Mouse (Mus musculus) liver, embryonic 14 days (tissue): ENCODE measurements around the gene Yeats4. TPM values are rescaled to one million over a fixed set of nuclear protein-coding genes. Genes with fewer than 3 reads are reported as not detected.

Experiments used
- polyA plus RNA-seq: library from polyadenylated mRNA; depleted of rRNA; stranded (reverse); fragments of >200 nt; gene quantifications from 2 replicates; pipeline ENCODE4 v1.2.3, GENCODE M21; 2012; rRNA removed

Gene Yeats4
- polyA plus RNA-seq = 40.6 and 41.2 TPM in 2 replicates

DNA sequence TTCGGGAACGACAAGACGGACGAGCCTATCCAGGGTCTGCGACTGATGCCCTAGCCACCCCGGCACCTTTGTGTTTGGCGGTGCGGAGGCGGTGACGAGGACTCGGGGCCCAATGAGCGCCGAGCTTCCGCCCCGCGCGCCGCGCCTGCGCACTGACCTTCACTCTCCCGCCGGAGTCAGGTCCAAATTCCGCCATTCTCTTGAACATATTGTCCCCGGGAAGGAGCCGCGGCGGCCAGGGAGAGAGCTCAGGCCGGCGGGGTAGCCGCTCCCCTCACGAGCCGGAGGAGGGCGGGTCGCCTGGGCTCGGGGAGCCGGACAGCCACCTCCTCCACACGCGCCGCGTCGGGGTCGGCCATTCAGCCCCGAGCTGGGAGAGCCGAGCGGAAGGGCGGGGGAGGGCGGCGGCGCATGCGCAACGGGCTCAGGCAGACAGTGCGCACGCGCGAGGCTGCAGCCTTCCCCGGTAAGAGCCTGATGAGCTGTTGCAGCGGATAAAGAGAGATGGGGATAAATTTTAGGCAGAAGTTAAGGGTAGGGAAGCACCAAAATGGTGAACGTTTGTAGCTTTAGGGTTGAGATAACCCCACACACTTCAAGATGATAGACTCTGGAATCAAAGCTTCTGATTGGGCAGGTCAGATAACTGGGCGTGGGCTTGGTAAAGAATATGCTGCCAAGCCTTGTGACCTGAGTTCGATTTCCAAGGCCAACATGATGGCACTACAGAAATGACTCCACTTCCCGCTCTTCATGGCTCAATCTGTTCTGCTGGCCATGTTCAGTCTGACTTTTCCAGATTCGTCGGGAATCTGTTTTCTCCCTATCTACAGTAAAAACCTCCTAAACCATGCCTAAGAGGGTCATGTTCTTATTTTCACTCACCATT lies at the start of gene Yeats4:
Gene Yeats4 (minus strand): TSS at position 406 of the 889 bp plus-strand sequence.

DNA sequence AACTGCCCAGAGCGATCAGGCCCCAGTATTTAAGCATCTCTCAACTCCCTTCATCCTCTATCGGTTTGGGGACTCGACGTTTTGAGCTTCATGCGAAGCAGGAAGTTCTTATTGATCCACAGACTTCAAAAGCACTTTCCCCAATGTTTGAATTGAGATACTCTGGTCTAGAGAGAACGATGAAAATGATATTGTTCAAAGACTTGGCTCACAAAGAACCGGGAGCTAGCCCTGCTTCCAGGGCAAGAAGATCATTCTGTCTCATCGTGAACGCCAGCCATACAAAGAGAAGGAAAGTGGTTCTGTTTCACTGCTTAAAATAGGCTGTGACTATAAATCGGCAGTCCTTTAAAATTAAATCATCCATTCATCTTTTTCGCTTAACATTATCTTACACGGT lies 14.3 kb upstream of the Yeats4 start, which contains the start of gene 9530003J23Rik:
Gene 9530003J23Rik (minus strand): TSS at position 101 of the 400 bp plus-strand sequence.

Other genes starting within 250 kb of the Yeats4 start
- 0.06 TPM in 1 of 2 replicates, not detected in the other for gene Best3, start 238.2 kb downstream of the Yeats4 start, polyA plus RNA-seq
- gene Lrrc10, start 179.2 kb downstream of the Yeats4 start, polyA plus RNA-seq = not detected in 2 replicates
- 134 and 153 TPM in 2 replicates for gene Cct2, start 160.7 kb downstream of the Yeats4 start, polyA plus RNA-seq
- 9.0 and 9.6 TPM in 2 replicates for gene Frs2, start 76.0 kb downstream of the Yeats4 start, polyA plus RNA-seq
- gene 9530003J23Rik, start 14.2 kb upstream of the Yeats4 start, polyA plus RNA-seq = not detected in 2 replicates
- gene Lyz2, start 57.8 kb upstream of the Yeats4 start, polyA plus RNA-seq = 73.4 and 103 TPM in 2 replicates
- 0.03 TPM in 2 replicates for gene Lyz1, start 68.4 kb upstream of the Yeats4 start, polyA plus RNA-seq
- 28.6 and 32.9 TPM in 2 replicates for gene Cpsf6, start 155.5 kb upstream of the Yeats4 start, polyA plus RNA-seq